ENCODE assay signal across 28 mouse cellular contexts in genomic region chr16:71944846-71945245, GRCm38 (mm10).
A peak's percentile ranks its signal among the peaks of the same experiment; 100 is the strongest.
DNase-seq lines count a peak whose midpoint lies in the region; ATAC-seq lines count a peak whose summit lies in the region.
"Had no signal": no experiment of that assay in that cellular context is flagged by ENCODE, and none has a peak within 500 bp of the region (broad histone marks: within the 10 kb centered on the region; RNA-seq: fewer than 3 reads in every experiment).

No protein-coding gene starts in this region.

- no peak overlapping the region for H3K4me3 ChIP-seq in embryonic facial prominence, embryonic 13.5 days
- H3K4me3 ChIP-seq in hindbrain, embryonic 13.5 days, result no peak overlapping the region
- H3K4me3 ChIP-seq in hindbrain, embryonic 12.5 days, result no peak overlapping the region
- H3K4me3 ChIP-seq: forebrain, embryonic 10.5 days; forebrain, embryonic 13.5 days; heart, adult 2 months; heart, embryonic 10.5 days; heart, embryonic 13.5 days; intestine, embryonic 15.5 days had no signal

- no peaks in the 10 kb centered on the region for H3K36me3 ChIP-seq in embryonic facial prominence, embryonic 13.5 days
- H3K36me3 ChIP-seq in hindbrain, embryonic 13.5 days, result no peaks in the 10 kb centered on the region
- H3K36me3 ChIP-seq in hindbrain, embryonic 12.5 days, result no peaks in the 10 kb centered on the region
- H3K36me3 ChIP-seq: forebrain, embryonic 10.5 days; G1E; heart, embryonic 10.5 days; heart, embryonic 13.5 days; intestine, embryonic 15.5 days had no signal

- 29% methylated on average over 2 of the region's 2 CpGs for WGBS in embryonic facial prominence, embryonic 13.5 days
- WGBS in hindbrain, embryonic 13.5 days, result 93% methylated on average over 2 of the region's 2 CpGs
- WGBS in hindbrain, embryonic 12.5 days, result 86% methylated on average over 2 of the region's 2 CpGs

- DNase-seq in embryo, embryonic 11 days, result peak; percentile 20
- no peak for DNase-seq in embryo, embryonic 10 days (ENCODE audit: low spot score)
- DNase-seq in 3T3-L1 (ENCODE audit: low read depth, low spot score), result peak; percentile 83
- DNase-seq: adrenal gland, adult 8-10 months; adrenal gland, postnatal 25 days; B cell, adult 2 months; cerebellum, adult 11-12 months; cerebellum, adult 8-10 months; cerebellum, postnatal 10 days; cerebellum, postnatal 36 days; gastrocnemius, postnatal 10 days; gastrocnemius, postnatal 36 days; heart, adult 2 months; heart, postnatal 14 days; heart, postnatal 4 days; kidney, adult 11 months had no signal

- no peaks in the 10 kb centered on the region for H3K9me3 ChIP-seq in embryonic facial prominence, embryonic 13.5 days
- H3K9me3 ChIP-seq in hindbrain, embryonic 13.5 days, result no peaks in the 10 kb centered on the region
- H3K9me3 ChIP-seq in hindbrain, embryonic 12.5 days (replicated peaks), result no peaks in the 10 kb centered on the region
- H3K9me3 ChIP-seq: forebrain, embryonic 10.5 days; forebrain, embryonic 13.5 days; G1E; heart, embryonic 10.5 days; heart, embryonic 13.5 days; intestine, embryonic 15.5 days had no signal

- no peak overlapping the region for H3K9ac ChIP-seq in embryonic facial prominence, embryonic 13.5 days
- H3K9ac ChIP-seq in hindbrain, embryonic 13.5 days, result no peak overlapping the region
- no peak overlapping the region for H3K9ac ChIP-seq in hindbrain, embryonic 12.5 days
- H3K9ac ChIP-seq: forebrain, embryonic 13.5 days; heart, embryonic 13.5 days; intestine, embryonic 15.5 days had no signal

- no peaks in the 10 kb centered on the region for H3K27me3 ChIP-seq in embryonic facial prominence, embryonic 13.5 days
- H3K27me3 ChIP-seq in hindbrain, embryonic 13.5 days, result no peaks in the 10 kb centered on the region
- H3K27me3 ChIP-seq in hindbrain, embryonic 12.5 days, result no peaks in the 10 kb centered on the region
- H3K27me3 ChIP-seq: CH12.LX; forebrain, embryonic 13.5 days; heart, embryonic 13.5 days; intestine, embryonic 15.5 days had no signal

- H3K4me1 ChIP-seq in embryonic facial prominence, embryonic 13.5 days, result 0 out of 2 replicates have a peak, but pooled peaks cover 6% of the 10 kb centered on the region
- no peaks in the 10 kb centered on the region for H3K4me1 ChIP-seq in hindbrain, embryonic 13.5 days (replicated peaks)
- H3K4me1 ChIP-seq in hindbrain, embryonic 12.5 days, result no peaks in the 10 kb centered on the region
- H3K4me1 ChIP-seq: forebrain, embryonic 10.5 days; forebrain, embryonic 13.5 days; intestine, embryonic 15.5 days had no signal

- H3K27ac ChIP-seq in embryonic facial prominence, embryonic 13.5 days, result peak overlapping the region; percentile 33; the same call in 1 of the 2 replicates
- no peak overlapping the region for H3K27ac ChIP-seq in hindbrain, embryonic 13.5 days
- H3K27ac ChIP-seq in hindbrain, embryonic 12.5 days, result no peak overlapping the region
- H3K27ac ChIP-seq: forebrain, embryonic 10.5 days; forebrain, embryonic 13.5 days; heart, adult 2 months; heart, embryonic 10.5 days; heart, embryonic 13.5 days; intestine, embryonic 15.5 days had no signal

- ATAC-seq in embryonic facial prominence, embryonic 13.5 days (ENCODE audit: insufficient number of reproducible peaks, insufficient read depth, low FRiP score, low TSS enrichment, low read depth), result no peak
- ATAC-seq in hindbrain, embryonic 13.5 days (ENCODE audit: low FRiP score), result no peak
- ATAC-seq in hindbrain, embryonic 12.5 days (ENCODE audit: low FRiP score), result no peak
- ATAC-seq: forebrain, embryonic 13.5 days; forebrain, embryonic 16.5 days; hindbrain, embryonic 16.5 days; intestine, embryonic 15.5 days had no signal

- no peak overlapping the region for H3K4me2 ChIP-seq in embryonic facial prominence, embryonic 13.5 days
- H3K4me2 ChIP-seq in hindbrain, embryonic 13.5 days, result no peak overlapping the region
- no peak overlapping the region for H3K4me2 ChIP-seq in hindbrain, embryonic 12.5 days (replicated peaks)
- H3K4me2 ChIP-seq: forebrain, embryonic 13.5 days; heart, embryonic 13.5 days; intestine, embryonic 15.5 days had no signal
